Mouse (Mus musculus) cerebellum, postnatal 36 days (tissue): ENCODE measurements around the gene Efemp1.

Experiments
- DNase-seq, 2 experiments: peaks; one replicate each; pipeline ENCODE4 v3.0.0; 2021 to 2022; ENCODE audit warnings: mixed read lengths in 2 of 2

The Efemp1 gene

GRCm38 (mm10) chr11:28939651-28940050, 86.6 kb downstream of the Efemp1 start:
- no peak for DNase-seq

DNA sequence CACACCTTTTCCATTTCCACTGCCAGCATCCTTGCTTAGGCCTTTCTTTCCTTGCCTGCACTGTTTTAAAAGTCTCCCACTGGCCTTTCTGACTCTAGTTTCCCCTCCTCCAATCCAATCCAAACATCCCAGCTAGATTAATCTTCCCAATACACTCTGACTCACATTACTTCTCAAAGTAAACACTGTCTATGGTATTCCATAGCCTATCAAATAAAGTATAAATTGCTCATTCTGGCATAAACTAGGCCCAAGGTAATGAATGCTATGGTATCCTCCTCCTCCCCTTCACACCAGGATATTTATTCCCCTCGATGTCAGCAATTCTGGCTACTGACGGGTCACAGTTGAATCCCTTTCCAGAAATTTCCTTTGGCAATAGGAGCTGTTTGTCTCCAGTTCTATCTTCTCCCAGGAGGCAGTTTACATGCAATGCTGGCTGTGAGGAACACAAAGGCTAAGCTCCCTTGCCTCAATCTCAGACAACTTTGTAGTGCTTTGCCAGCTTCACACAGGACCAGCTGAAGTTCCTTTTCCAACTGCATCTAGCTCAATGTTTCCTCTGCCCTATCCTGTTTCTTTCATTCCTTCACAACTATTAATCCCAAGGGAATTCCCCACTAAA, 98.7 kb downstream of the Efemp1 start:
- no peak for DNase-seq

DNA sequence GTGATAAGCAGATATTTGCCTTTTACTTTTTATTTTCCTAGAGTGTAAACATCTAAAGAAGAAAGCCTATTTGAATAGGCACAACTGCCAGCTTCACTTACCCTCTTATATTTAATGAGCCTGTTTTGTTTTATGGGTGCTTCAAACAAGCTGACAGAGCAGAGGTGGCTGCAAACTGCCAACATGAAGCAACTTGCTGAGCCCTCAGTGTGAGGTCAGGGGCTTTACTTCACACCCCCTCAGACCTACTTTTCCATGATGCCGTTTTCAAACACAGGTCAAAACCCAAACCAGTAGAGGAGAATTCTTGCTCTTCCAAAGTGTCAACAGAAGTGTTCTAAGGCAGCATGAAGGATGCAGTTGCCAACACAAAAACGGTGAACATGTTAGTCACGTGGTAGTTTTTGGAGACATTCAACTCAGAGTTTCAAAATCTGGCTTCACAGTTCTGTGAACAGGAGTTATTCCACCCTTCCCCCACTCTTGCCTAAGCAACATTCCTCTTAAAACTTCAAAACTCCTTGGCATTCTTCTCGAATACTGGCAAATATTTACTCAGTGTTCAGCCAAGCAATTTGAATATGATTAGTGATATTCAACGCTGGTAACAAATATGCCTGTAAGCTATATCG, 101.8 kb downstream of the Efemp1 start:
- DNase-seq: no peak

DNA sequence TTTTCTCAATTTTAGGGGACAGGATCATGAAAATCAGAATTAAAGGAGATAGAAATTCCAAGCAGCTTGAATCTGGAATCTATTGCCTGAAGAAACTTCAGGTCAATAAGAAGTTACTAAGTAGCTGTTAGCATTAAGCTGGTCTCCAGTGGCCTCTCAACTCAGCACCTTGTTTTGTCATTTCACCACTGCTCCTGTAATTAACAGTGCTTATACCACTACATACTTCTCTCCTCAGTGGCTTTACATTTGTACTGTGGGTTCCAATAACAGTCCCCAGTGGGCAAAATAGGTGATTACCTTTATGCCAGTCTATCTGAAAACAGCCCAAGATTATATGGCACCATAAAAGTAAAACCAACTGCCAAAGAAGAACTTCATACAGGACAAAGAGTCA, 102.3 kb downstream of the Efemp1 start:
- no peak for DNase-seq

GRCm38 (mm10) chr11:28961381-28961780, 108.4 kb downstream of the Efemp1 start:
- DNase-seq: no peak
